Mouse (Mus musculus): ENCODE data around the gene Pik3r5. TPM values are rescaled to one million over a fixed set of nuclear protein-coding genes. Genes with fewer than 3 reads are reported as not detected.

Gene Pik3r5
- polyA plus RNA-seq, 1 experiment from 2014 or later, result 0.24 TPM

DNA sequence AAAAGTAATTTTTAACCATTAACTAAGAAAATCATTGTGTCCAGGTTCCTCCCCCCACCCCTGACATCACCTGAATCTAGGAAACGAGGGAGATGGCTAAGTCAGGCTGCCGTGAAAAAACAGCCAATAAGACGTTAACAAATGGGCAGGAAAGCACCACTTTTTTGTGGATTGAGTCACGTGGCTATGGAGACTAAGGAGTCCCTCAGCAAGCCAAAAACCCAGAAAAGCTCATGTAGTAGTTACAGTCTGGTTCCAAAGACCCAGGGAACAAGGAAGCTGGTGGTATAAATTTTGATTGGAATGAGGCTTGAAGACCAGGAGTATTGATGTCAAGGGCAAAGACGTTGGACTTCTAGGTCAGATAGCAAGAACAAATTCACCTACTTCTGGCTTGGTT, 76.7 kb downstream of the Pik3r5 start:
- H3K4me2 ChIP-seq (replicated peaks; ENCODE audit: low read depth), result no peak overlapping the region
- H3K4me1 ChIP-seq (replicated peaks; ENCODE audit: control insufficient read depth, insufficient read depth), result no peaks in the 10 kb centered on the region
- DNase-seq (ENCODE audit: low spot score) (no peak), ATAC-seq (ENCODE audit: low FRiP score, low TSS enrichment) (no peak)
- H3K9me3 ChIP-seq (ENCODE audit: control insufficient read depth, low read length), result no peaks in the 10 kb centered on the region
- H3K27me3 ChIP-seq (ENCODE audit: control insufficient read depth, insufficient read depth, low read length), result no peaks in the 10 kb centered on the region
- WGBS, result 67% methylated on average over 5 of the region's 5 CpGs
- no peak overlapping the region for H3K4me3 ChIP-seq (ENCODE audit: low read depth, low read length)
- H3K27ac ChIP-seq (replicated peaks), result no peak overlapping the region
- no peak overlapping the region for H3K9ac ChIP-seq (ENCODE audit: low read length)
- TF ChIP-seq CTCF (IDR thresholded peaks at IDR 0.05; ENCODE audit: low read depth), result no peak
- no peak for TF ChIP-seq EP300 (optimal IDR thresholded peaks at IDR 0.05)
- H3K36me3 ChIP-seq (ENCODE audit: control insufficient read depth, insufficient read depth, low read length), result no peaks in the 10 kb centered on the region

DNA sequence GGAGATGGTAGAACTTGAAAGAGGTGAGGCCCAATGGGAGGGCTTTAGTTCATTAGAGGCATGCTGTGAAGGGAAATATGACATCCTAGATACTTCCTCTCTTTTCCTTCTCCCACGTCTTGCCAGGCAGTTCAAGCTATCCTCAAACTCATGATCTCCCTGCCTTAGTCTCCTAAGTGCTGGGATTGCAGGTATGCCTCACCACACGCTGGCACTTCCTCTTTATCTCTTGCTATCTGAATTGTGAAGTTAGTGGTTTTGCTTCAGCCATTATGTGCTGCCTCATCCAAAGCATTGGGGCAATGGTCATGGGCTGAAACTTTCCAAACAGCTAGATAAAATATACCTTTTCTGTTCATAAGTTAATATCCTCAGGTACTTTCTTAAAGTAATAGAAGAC, 77.3 kb downstream of the Pik3r5 start:
- Histone ChIP-seq H3K27me3 (ENCODE audit: control insufficient read depth, insufficient read depth, low read length) (no peaks in the 10 kb centered on the region), H3K4me3 (ENCODE audit: low read depth, low read length) (no peak overlapping the region), H3K4me1 (replicated peaks; ENCODE audit: control insufficient read depth, insufficient read depth) (no peaks in the 10 kb centered on the region), H3K9ac (ENCODE audit: low read length) (no peak overlapping the region), H3K27ac (replicated peaks) (no peak overlapping the region), H3K4me2 (replicated peaks; ENCODE audit: low read depth) (no peak overlapping the region), H3K36me3 (ENCODE audit: control insufficient read depth, insufficient read depth, low read length) (no peaks in the 10 kb centered on the region), H3K9me3 (ENCODE audit: control insufficient read depth, low read length) (no peaks in the 10 kb centered on the region)
- WGBS, result 75% methylated on average over 2 of the region's 2 CpGs
- ATAC-seq (ENCODE audit: low FRiP score, low TSS enrichment), result no peak
- no peak for DNase-seq (ENCODE audit: low spot score)
- TF ChIP-seq EP300 (optimal IDR thresholded peaks at IDR 0.05), result no peak
- TF ChIP-seq CTCF (IDR thresholded peaks at IDR 0.05; ENCODE audit: low read depth), result no peak

DNA sequence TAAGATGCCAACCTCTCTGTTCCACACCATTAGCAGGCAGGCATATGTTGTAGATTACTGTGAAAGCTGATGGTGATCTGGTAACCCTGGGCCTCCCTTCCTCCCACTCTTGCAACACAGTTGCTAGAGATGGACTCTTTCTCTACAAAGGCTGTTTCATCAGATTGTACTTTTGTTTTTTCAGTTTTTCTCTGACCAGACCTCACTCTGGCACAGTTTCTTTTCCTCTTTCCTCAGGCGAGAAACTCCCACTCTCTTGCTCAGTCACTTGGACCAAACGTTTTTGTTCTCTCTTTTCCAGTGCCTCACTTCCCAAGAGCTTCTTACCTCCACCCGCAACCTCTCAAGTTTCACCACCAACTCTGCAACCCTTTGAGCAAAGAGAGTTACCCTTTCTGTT, 82.0 kb downstream of the Pik3r5 start:
- no peaks in the 10 kb centered on the region for H3K9me3 ChIP-seq (ENCODE audit: control insufficient read depth, low read length)
- H3K36me3 ChIP-seq (ENCODE audit: control insufficient read depth, insufficient read depth, low read length), result no peaks in the 10 kb centered on the region
- no peak overlapping the region for H3K9ac ChIP-seq (ENCODE audit: low read length)
- no peak overlapping the region for H3K4me2 ChIP-seq (replicated peaks; ENCODE audit: low read depth)
- no peak overlapping the region for H3K27ac ChIP-seq (replicated peaks)
- ATAC-seq (ENCODE audit: low FRiP score, low TSS enrichment) (no peak), DNase-seq (ENCODE audit: low spot score) (no peak)
- no peak for TF ChIP-seq CTCF (IDR thresholded peaks at IDR 0.05; ENCODE audit: low read depth)
- no peak for TF ChIP-seq EP300 (optimal IDR thresholded peaks at IDR 0.05)
- 44% methylated on average over 3 of the region's 3 CpGs for WGBS
- no peaks in the 10 kb centered on the region for H3K27me3 ChIP-seq (ENCODE audit: control insufficient read depth, insufficient read depth, low read length)
- no peaks in the 10 kb centered on the region for H3K4me1 ChIP-seq (replicated peaks; ENCODE audit: control insufficient read depth, insufficient read depth)
- no peak overlapping the region for H3K4me3 ChIP-seq (ENCODE audit: low read depth, low read length)

DNA sequence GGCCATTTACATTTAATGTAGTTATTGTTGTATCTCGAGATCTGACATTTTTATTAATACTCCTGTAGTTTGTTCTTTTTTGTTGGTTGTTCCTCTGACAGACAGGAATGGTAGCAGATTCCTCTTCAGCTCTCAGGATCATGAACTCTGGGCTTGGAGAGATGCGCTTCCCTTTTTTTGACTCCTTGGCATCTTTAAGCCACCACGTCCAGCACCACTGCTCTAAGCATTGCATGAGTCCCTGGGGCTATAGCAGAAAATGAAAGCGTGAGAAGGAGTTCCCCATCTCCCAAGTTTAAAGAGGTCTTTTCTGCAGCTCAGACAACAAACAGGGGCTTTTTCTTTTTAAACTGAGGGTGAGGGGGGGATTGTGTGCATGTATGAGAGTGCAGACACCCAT, 87.4 kb downstream of the Pik3r5 start:
- Histone ChIP-seq H3K9me3 (ENCODE audit: control insufficient read depth, low read length) (no peaks in the 10 kb centered on the region), H3K27me3 (ENCODE audit: control insufficient read depth, insufficient read depth, low read length) (no peaks in the 10 kb centered on the region), H3K36me3 (ENCODE audit: control insufficient read depth, insufficient read depth, low read length) (no peaks in the 10 kb centered on the region), H3K4me1 (replicated peaks; ENCODE audit: control insufficient read depth, insufficient read depth) (no peaks in the 10 kb centered on the region), H3K9ac (ENCODE audit: low read length) (no peak overlapping the region), H3K4me3 (ENCODE audit: low read depth, low read length) (no peak overlapping the region), H3K4me2 (replicated peaks; ENCODE audit: low read depth) (no peak overlapping the region), H3K27ac (replicated peaks) (no peak overlapping the region)
- ATAC-seq (ENCODE audit: low FRiP score, low TSS enrichment), result no peak
- no peak for DNase-seq (ENCODE audit: low spot score)
- WGBS, result 89% methylated on average over 4 of the region's 4 CpGs
- TF ChIP-seq CTCF (IDR thresholded peaks at IDR 0.05; ENCODE audit: low read depth) (no peak), EP300 (optimal IDR thresholded peaks at IDR 0.05) (no peak)

DNA sequence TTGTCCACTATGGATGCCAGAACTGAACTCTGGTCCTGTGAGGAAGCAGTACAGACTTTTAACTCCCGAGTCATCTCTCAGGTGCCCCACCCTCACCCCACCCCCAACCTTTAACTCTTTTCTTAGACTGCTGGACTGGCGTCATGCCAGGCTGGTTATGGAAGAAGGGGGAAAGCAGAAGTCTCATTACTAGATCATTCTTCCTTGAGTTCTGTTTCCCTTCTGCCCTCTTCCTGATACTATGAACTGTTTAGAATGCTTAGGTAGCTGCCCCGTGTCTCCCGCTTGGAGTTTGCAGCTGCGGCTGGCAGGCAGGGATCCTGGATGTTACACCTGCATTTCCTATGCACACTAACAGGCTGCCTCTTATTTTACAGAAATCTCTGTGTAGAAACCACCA, 87.9 kb downstream of the Pik3r5 start:
- Histone ChIP-seq H3K27ac (replicated peaks) (no peak overlapping the region), H3K4me3 (ENCODE audit: low read depth, low read length) (no peak overlapping the region), H3K9ac (ENCODE audit: low read length) (no peak overlapping the region), H3K27me3 (ENCODE audit: control insufficient read depth, insufficient read depth, low read length) (no peaks in the 10 kb centered on the region), H3K36me3 (ENCODE audit: control insufficient read depth, insufficient read depth, low read length) (no peaks in the 10 kb centered on the region), H3K4me1 (replicated peaks; ENCODE audit: control insufficient read depth, insufficient read depth) (no peaks in the 10 kb centered on the region), H3K9me3 (ENCODE audit: control insufficient read depth, low read length) (no peaks in the 10 kb centered on the region), H3K4me2 (replicated peaks; ENCODE audit: low read depth) (no peak overlapping the region)
- ATAC-seq (ENCODE audit: low FRiP score, low TSS enrichment) (no peak), DNase-seq (ENCODE audit: low spot score) (peak; percentile 31)
- WGBS, result 76% methylated on average over 5 of the region's 5 CpGs
- no peak for TF ChIP-seq CTCF (IDR thresholded peaks at IDR 0.05; ENCODE audit: low read depth)
- TF ChIP-seq EP300 (optimal IDR thresholded peaks at IDR 0.05), result no peak

GRCm38 (mm10) chr11:68520439-68520838, 88.5 kb downstream of the Pik3r5 start:
- no peak overlapping the region for H3K4me2 ChIP-seq (replicated peaks; ENCODE audit: low read depth)
- H3K9me3 ChIP-seq (ENCODE audit: control insufficient read depth, low read length), result no peaks in the 10 kb centered on the region
- TF ChIP-seq CTCF (IDR thresholded peaks at IDR 0.05; ENCODE audit: low read depth), result no peak
- TF ChIP-seq EP300 (optimal IDR thresholded peaks at IDR 0.05), result no peak
- no peaks in the 10 kb centered on the region for H3K4me1 ChIP-seq (replicated peaks; ENCODE audit: control insufficient read depth, insufficient read depth)
- H3K36me3 ChIP-seq (ENCODE audit: control insufficient read depth, insufficient read depth, low read length), result no peaks in the 10 kb centered on the region
- DNase-seq (ENCODE audit: low spot score) (no peak), ATAC-seq (ENCODE audit: low FRiP score, low TSS enrichment) (no peak)
- H3K27ac ChIP-seq (replicated peaks), result no peak overlapping the region
- no peak overlapping the region for H3K4me3 ChIP-seq (ENCODE audit: low read depth, low read length)
- H3K9ac ChIP-seq (ENCODE audit: low read length), result no peak overlapping the region
- WGBS, result 88% methylated on average over 2 of the region's 2 CpGs
- no peaks in the 10 kb centered on the region for H3K27me3 ChIP-seq (ENCODE audit: control insufficient read depth, insufficient read depth, low read length)

Measured in stomach, postnatal 0 days (tissue).